Mouse (Mus musculus) embryonic facial prominence, embryonic 15.5 days (tissue): Measurements from ENCODE around the gene Gnao1. TPM values are rescaled to one million over a fixed set of nuclear protein-coding genes. Genes with fewer than 3 reads are reported as not detected.

Source experiments
- ATAC-seq: fragments of 200-750 bp; cut with Nextera tagmentation; 2 replicates; pipeline ENCODE4 v1.8.0; 2017; ENCODE audit warnings: low read depth, moderate TSS enrichment; ENCODE audit not compliant: insufficient number of reproducible peaks, low FRiP score, low TSS enrichment
- H3K27ac ChIP-seq: fragments of 300-500 bp; sonication (generic); replicated peaks from 2 replicates; pipeline ENCODE4 v1.5.1; 2015; ENCODE audit warnings: mild to moderate bottlenecking, inconsistent platforms
- H3K27me3 ChIP-seq: fragments of 300-500 bp; sonication (generic); 2 replicates; pipeline ENCODE4 v1.6.1; 2015; ENCODE audit warnings: inconsistent platforms
- H3K36me3 ChIP-seq: fragments of 300-500 bp; sonication (generic); 2 replicates; pipeline ENCODE4 v1.6.1; 2015; ENCODE audit warnings: mild to moderate bottlenecking, inconsistent platforms
- H3K4me1 ChIP-seq: fragments of 300-500 bp; sonication (generic); 2 replicates; pipeline ENCODE4 v1.6.1; 2015; ENCODE audit warnings: inconsistent platforms
- H3K4me2 ChIP-seq: fragments of 300-500 bp; sonication (generic); replicated peaks from 2 replicates; pipeline ENCODE4 v1.6.1; 2015; ENCODE audit warnings: mild to moderate bottlenecking, inconsistent platforms
- H3K4me3 ChIP-seq: fragments of 300-500 bp; sonication (generic); replicated peaks from 2 replicates; pipeline ENCODE4 v1.5.1; 2015; ENCODE audit warnings: mild to moderate bottlenecking, inconsistent platforms
- H3K9ac ChIP-seq: fragments of 300-500 bp; sonication (generic); 2 replicates; pipeline ENCODE4 v1.6.1; 2015; ENCODE audit warnings: inconsistent platforms
- H3K9me3 ChIP-seq: fragments of 300-500 bp; sonication (generic); replicated peaks from 2 replicates; pipeline ENCODE4 v1.6.1; 2016; ENCODE audit warnings: inconsistent platforms
- WGBS: fragments of 180-500 bp; shearing (Covaris S2); methylation state at CpG from one replicate; pipeline ENCODE4 v1.1.7; 2015; 5-methylcytosine and 5-hydroxymethylcytosine counted together
- polyA plus RNA-seq: library from polyadenylated mRNA; unstranded; fragments of >200 nt; fragmentation: Nextera tagmentation; extraction: Ambion mirVana; gene quantifications from 2 replicates; pipeline ENCODE4 v1.2.1, GENCODE M21; 2015

Gene Gnao1
- polyA plus RNA-seq, 1 experiment from 2014 or later: 14.3 TPM

DNA sequence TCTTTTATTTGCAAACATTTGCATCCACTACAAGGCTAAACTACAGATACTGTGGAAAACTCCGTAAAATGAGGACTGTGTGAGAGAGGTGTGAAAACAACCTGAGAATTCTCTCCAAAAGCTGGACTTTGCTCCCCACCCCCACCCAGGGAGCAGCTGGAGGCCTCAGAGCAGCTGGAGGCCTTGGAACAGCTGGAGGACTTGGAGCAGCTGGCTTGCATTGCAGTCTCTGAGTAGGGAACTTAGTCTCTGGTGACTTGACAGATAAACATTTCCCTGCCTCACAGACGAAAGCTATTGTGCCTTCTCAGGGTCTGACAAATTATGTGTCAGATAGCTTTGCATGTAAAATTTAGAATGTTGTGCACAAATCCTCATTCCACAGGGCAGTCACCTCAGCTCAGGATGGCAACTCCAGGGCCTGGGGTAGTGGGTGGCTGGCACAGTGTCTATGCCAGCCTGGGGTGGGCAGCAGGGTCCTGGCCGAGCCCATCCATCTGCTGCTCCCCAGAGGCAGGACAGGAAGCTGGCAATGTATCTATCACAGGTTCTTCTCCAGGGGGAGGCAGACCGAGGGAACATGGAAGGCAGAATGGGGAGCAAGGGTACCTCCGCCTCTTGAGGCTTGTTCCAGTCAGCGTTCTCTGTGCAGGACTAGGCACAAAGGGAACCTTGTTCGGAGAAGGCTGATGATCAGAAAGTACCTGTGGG lies 87.2 kb downstream of the Gnao1 start:
- no peak overlapping the region; the same call in 1 of the 2 replicates for H3K27ac ChIP-seq
- H3K4me1 ChIP-seq: no peaks in the 10 kb centered on the region
- WGBS: 77% methylated on average over 7 of the region's 7 CpGs
- no peaks in the 10 kb centered on the region for H3K9me3 ChIP-seq
- H3K4me2 ChIP-seq: no peak overlapping the region
- H3K9ac ChIP-seq: no peak overlapping the region
- no peak for ATAC-seq
- H3K4me3 ChIP-seq: no peak overlapping the region
- no peaks in the 10 kb centered on the region for H3K27me3 ChIP-seq
- no peaks in the 10 kb centered on the region for H3K36me3 ChIP-seq

DNA sequence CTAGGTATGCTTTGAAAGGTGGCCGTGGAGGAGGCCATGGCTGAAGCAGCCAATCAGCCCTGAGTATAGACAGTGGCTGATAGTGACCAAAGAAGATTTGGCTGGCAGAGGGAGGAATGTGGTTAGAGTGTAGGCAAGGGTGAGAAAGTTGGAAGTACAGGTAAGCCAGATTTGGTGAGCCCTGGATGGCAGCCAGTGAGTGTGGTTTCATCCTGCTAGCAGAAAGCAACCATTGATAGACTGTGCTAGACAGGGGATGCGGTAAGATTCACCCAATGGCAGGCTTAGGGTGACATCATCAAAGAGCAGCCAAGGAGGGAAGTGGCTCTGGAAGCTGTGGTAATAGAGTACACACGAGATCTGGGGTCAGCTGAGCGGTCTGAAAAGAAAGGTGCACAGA lies 88.8 kb downstream of the Gnao1 start:
- no peaks in the 10 kb centered on the region for H3K9me3 ChIP-seq
- H3K9ac ChIP-seq: no peak overlapping the region
- no peaks in the 10 kb centered on the region for H3K4me1 ChIP-seq
- no peak overlapping the region for H3K4me2 ChIP-seq
- WGBS: 86% methylated on average over 4 of the region's 4 CpGs
- H3K27me3 ChIP-seq: no peaks in the 10 kb centered on the region
- H3K36me3 ChIP-seq: no peaks in the 10 kb centered on the region
- ATAC-seq: no peak
- no peak overlapping the region for H3K4me3 ChIP-seq
- no peak overlapping the region for H3K27ac ChIP-seq

DNA sequence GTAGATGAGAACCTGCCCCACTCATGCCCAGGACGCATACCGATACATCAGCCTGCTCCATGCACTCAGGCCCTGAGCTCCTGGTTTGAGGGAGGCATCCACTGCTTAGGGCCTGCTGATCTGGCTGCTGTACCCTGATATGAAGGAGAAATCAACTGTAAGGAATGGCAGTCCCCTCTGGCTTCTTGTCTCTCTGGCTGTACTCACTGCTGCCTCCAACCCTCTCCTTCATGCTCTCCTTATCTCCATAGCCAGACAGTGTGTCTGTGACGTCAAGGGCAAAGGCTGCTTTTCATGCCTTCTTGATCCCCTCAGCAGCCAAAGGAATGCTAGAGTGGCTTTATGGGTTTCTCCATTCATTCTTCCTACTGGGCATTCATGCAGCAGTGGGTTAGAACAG lies 92.3 kb downstream of the Gnao1 start:
- H3K36me3 ChIP-seq: no peaks in the 10 kb centered on the region
- no peaks in the 10 kb centered on the region for H3K9me3 ChIP-seq
- H3K9ac ChIP-seq: no peak overlapping the region
- H3K27ac ChIP-seq: no peak overlapping the region
- H3K4me2 ChIP-seq: no peak overlapping the region
- no peaks in the 10 kb centered on the region for H3K4me1 ChIP-seq
- no peaks in the 10 kb centered on the region for H3K27me3 ChIP-seq
- WGBS: 78% methylated on average over 3 of the region's 3 CpGs
- ATAC-seq: no peak
- H3K4me3 ChIP-seq: no peak overlapping the region

DNA sequence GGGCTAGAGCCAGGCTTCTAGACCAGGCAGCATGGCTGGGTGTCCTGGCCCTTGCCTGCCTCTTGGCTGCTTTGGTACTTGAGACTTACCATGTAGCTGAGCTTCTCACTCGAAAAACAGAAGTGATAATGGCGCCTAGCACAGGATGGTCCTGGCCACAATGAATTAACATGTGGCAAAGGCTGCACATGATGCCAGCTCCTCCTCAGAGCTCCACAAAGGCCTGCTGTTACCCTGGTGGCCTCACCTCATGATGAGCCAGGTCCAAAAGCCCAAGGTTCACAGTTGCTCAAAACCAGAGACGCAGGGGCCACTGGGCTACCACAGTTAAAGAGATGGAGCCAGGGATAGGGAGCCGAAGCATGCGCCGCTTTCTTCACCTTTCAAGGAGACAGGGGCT lies 97.2 kb downstream of the Gnao1 start:
- Histone ChIP-seq H3K4me2 (no peak overlapping the region), H3K27me3 (no peaks in the 10 kb centered on the region), H3K36me3 (no peaks in the 10 kb centered on the region), H3K9me3 (no peaks in the 10 kb centered on the region), H3K4me1 (peaks cover 18% of the 10 kb centered on the region), H3K9ac (no peak overlapping the region), H3K4me3 (no peak overlapping the region), H3K27ac (no peak overlapping the region)
- ATAC-seq: no peak
- WGBS: 94% methylated on average over 6 of the region's 6 CpGs

DNA sequence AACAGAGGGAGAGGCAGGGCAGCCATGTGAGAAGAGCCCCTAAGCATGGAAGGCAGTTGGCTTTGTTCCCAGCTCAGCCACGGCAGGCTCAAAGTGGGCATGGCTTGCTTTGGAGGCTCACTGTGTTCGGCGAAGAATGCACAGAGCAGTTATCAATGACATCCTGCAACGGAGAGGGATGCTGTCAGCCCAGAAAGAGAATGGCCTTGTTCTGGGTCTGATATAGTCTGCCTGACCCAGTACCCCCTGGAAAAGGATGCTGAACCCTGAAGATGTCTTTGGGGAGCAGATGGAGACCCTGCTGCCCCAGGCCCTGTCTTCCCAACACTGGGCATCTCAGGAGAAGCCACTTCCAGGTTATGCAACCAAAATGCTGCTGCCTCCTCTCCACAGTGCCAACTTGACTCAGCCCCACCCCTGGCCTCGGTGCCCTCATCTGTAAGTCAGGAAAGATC lies 98.2 kb downstream of the Gnao1 start:
- ATAC-seq: no peak
- peak overlapping the region; percentile 51; the same call in 1 of the 2 replicates for H3K27ac ChIP-seq

DNA sequence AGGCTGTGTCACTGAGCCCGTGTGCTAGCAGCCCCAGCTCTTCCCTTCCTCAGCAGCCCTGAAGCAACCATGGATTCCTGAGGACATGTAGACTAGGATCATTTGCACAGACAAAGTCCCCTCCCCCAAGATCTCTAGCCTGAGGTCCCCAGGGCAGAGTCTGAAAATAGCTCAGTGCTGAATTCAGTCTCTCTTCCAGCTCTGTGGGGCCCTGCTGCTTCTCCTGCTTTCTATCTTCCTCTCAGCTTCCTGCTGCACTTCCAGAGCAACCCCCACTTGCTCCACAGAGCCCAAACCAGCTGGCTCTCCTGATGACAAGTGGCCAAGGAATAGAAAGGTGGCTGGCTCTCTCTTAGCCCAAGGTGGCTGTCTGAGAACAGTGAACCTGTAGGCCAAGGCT lies 98.8 kb downstream of the Gnao1 start:
- H3K27ac ChIP-seq: peak overlapping the region; percentile 51; the same call in 1 of the 2 replicates
- H3K4me1 ChIP-seq: peaks cover 18% of the 10 kb centered on the region
- H3K36me3 ChIP-seq: no peaks in the 10 kb centered on the region
- WGBS: 4% methylated on average over 1 of the region's 1 CpGs
- no peaks in the 10 kb centered on the region for H3K27me3 ChIP-seq
- H3K4me2 ChIP-seq: no peak overlapping the region
- no peak overlapping the region for H3K4me3 ChIP-seq
- H3K9me3 ChIP-seq: no peaks in the 10 kb centered on the region
- 0 out of 2 replicates have a peak overlapping the region, but pooled peaks have one; percentile 29 for H3K9ac ChIP-seq
- ATAC-seq: 0 out of 2 replicates have a peak, but pooled peaks have one; percentile 16

More for the DNA sequence above, 98.2 kb downstream of the Gnao1 start:
- 25% methylated on average over 5 of the region's 5 CpGs for WGBS
- H3K9me3 ChIP-seq: no peaks in the 10 kb centered on the region
- H3K4me2 ChIP-seq: no peak overlapping the region
- H3K9ac ChIP-seq: no peak overlapping the region
- H3K4me3 ChIP-seq: no peak overlapping the region
- peaks cover 18% of the 10 kb centered on the region for H3K4me1 ChIP-seq
- no peaks in the 10 kb centered on the region for H3K36me3 ChIP-seq
- no peaks in the 10 kb centered on the region for H3K27me3 ChIP-seq

DNA sequence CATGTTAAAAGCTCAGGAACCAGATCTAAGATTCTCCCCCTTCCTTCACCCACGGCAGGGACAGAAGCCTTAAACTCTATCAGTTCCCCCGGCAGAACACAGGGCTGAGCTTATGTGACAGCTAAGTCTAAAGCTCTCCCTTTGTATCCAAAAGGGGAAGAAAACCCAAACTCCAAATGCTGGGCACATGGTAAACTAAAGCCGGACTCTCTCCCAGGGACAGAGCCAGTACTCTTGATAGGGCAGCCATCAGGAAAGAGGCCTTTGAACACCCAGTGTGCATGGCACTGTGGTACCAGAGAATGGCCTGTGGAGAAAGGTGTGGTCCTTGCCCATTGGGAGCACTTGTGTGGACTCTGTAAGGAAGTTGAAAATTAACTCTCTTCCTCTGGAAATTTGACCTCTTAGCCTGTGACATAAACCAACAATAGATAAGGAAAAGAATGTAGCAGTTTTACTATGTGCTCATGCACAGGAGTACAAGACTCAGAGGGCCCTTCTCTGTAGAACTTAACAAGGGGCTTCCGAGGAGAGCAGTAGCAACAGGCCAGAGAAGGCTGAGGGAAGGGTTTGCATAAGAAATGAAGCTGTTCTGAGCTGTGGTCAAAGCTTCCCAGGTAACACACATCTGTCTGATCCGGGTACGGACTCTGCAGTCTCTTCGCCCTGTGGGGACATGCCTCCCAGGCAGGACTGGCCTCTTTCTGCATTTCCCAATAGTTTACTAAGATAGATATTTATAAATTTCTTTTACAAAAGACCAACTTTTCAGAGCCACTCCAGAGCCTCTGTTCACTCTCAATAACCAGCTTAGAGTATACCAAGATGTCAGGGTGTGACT lies 102.2 kb downstream of the Gnao1 start:
- Histone ChIP-seq H3K27me3 (no peaks in the 10 kb centered on the region), H3K4me2 (no peak overlapping the region), H3K4me3 (no peak overlapping the region), H3K36me3 (no peaks in the 10 kb centered on the region), H3K4me1 (peaks cover 22% of the 10 kb centered on the region), H3K9me3 (no peaks in the 10 kb centered on the region), H3K9ac (no peak overlapping the region), H3K27ac (no peak overlapping the region)
- WGBS: 68% methylated on average over 7 of the region's 7 CpGs
- no peak for ATAC-seq

DNA sequence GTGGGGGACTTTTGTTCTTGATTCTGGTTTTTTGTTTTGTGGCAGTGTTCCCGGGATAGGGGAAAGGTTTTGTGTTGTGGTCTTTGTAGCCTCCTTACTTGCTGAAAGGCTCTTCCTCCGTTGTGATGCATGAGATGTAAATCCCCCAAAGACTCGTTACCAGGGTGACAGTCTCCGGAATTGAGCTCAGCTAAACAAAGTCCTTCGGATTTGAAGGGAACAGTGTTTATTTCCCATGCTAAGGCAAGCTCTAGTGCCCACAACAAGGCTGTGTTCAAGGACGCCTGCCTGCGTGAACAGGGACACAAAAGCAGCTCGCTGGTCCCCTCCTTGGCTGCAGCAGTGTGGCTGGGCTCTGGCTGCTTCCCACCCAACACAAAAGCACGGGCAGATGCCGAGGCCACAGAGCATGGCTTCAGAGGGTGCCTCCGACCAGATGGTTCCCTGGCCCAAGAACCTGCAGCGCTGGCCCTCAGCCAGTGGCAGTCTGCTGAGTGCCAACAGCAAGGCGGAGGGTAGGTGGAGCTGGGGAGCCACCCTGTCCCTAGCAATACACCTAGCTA lies 108.2 kb downstream of the Gnao1 start:
- 24% methylated on average over 13 of the region's 13 CpGs for WGBS
- Histone ChIP-seq H3K36me3 (no peaks in the 10 kb centered on the region), H3K9ac (no peak overlapping the region), H3K4me2 (no peak overlapping the region), H3K27me3 (no peaks in the 10 kb centered on the region), H3K4me1 (peaks cover 22% of the 10 kb centered on the region), H3K27ac (peak overlapping the region; percentile 65), H3K4me3 (no peak overlapping the region), H3K9me3 (no peaks in the 10 kb centered on the region)
- peak; percentile 37 for ATAC-seq

DNA sequence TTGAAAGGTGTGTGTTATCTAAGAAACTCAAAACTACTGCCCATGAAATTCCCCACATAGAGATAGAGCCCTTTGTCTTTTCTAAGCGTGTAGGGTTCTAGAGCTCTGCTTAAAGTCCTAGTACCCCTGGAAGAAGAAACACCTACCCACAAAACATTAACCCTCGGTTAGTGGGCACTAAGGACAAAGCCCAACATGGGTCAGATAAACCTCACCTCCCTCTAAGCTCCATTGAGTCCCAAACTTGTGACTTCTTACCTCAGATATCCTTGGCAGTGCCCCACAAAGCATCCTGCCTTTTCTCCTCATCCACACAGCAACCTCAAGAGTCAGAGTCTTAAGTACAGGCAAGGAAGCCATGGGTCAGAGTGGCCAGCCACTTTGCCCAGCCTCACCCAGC lies 108.8 kb downstream of the Gnao1 start:
- Histone ChIP-seq H3K27ac (no peak overlapping the region), H3K4me2 (no peak overlapping the region), H3K9me3 (no peaks in the 10 kb centered on the region), H3K9ac (no peak overlapping the region), H3K27me3 (no peaks in the 10 kb centered on the region), H3K4me3 (no peak overlapping the region), H3K4me1 (peaks cover 22% of the 10 kb centered on the region), H3K36me3 (no peaks in the 10 kb centered on the region)
- 84% methylated on average over 2 of the region's 2 CpGs for WGBS
- no peak for ATAC-seq

DNA sequence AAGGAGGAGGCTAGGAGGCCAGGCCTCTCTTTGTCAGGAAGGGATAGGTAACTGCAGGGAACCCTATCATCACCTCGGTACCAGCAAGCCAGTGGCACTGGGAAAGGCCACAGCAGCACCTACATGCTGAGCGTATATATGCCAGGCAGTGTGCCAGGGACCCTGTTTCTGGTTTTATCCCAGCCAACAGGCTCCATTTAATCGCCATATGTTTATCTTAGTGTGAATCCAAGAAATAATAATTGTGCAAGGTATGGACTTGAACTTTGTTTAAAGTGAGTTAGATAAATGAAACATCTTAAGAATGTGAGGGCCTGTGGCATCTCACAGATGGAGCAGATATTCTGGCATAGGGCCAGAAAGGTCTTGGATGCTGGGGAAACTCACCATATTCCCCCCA lies 109.7 kb downstream of the Gnao1 start:
- WGBS: 55% methylated on average over 3 of the region's 3 CpGs

DNA sequence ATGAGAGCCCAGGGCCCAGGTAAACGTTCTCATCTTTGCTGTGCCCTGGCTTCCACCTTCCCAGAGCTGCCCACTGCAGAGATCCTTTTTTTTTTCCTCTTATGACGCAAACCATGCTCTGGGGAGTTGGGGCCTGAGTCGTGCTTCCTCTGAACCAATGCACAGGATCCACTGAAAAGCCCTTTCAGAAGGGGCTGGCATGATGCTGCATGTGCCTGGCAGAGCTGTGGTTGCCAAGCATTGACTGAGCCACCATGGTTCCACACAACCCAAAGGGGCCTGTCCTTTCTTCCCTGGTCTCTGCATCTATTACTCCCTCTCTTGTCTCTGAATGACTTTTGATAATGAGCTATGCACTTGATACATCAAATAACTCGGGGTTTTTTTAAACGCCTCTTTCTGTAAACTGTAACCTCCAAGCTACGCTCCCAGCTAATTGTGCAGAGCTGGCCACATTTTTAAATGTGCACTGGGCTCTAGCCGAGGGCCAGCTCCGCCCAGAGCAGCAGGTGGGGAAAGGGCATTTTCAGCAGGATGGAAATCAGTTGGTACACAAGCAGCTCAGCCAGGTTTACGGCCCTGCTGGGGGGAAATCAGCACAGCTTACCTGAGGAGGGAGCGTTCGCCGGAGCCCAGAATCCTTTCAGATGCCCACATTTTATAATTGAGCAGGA lies 110.3 kb downstream of the Gnao1 start:
- no peak overlapping the region for H3K27ac ChIP-seq
- H3K27me3 ChIP-seq: no peaks in the 10 kb centered on the region
- ATAC-seq: no peak
- H3K4me2 ChIP-seq: no peak overlapping the region
- H3K4me1 ChIP-seq: peaks cover 22% of the 10 kb centered on the region
- no peak overlapping the region for H3K9ac ChIP-seq
- no peaks in the 10 kb centered on the region for H3K36me3 ChIP-seq
- no peaks in the 10 kb centered on the region for H3K9me3 ChIP-seq
- 62% methylated on average over 12 of the region's 12 CpGs for WGBS
- H3K4me3 ChIP-seq: no peak overlapping the region

More for the DNA sequence above, 109.7 kb downstream of the Gnao1 start:
- ATAC-seq: no peak
- Histone ChIP-seq H3K4me1 (peaks cover 22% of the 10 kb centered on the region), H3K9me3 (no peaks in the 10 kb centered on the region), H3K27me3 (no peaks in the 10 kb centered on the region), H3K4me3 (no peak overlapping the region), H3K27ac (no peak overlapping the region), H3K9ac (no peak overlapping the region), H3K36me3 (no peaks in the 10 kb centered on the region), H3K4me2 (no peak overlapping the region)
